Mouse (Mus musculus) megakaryocyte progenitor cell, adult 5-6 weeks (primary cell): ENCODE results near the gene Spats2l. TPM values are rescaled to one million over a fixed set of nuclear protein-coding genes. Genes with fewer than 3 reads are reported as not detected.

ENCODE experiments used
- ATAC-seq: replicated peaks from 2 replicates; pipeline ENCODE4 v1.8.0; 2016; ENCODE audit warnings: mild to moderate bottlenecking, moderate TSS enrichment, inconsistent platforms; ENCODE audit not compliant: poor library complexity
- total RNA-seq, 2 experiments: library from RNA; stranded (forward) in 1 of 2; stranded (reverse) in 1 of 2; fragments of 157-497, 149-512 nt in 1 of 2; fragments of 200-1000 nt in 1 of 2; gene quantifications; 2 replicates each; pipeline versions ENCODE4 v1.2.3 to v1.2.4; 2015 to 2017

Spats2l gene
- total RNA-seq (2015) (not detected in 2 replicates), total RNA-seq (2017) (not detected in 2 replicates)

- peak; percentile 34 for ATAC-seq
Measured at GRCm38 (mm10) chr1:57774001-57774667, at the start of gene Spats2l. TSS of gene Spats2l (plus strand) at chr1:57774162.

- no peak for ATAC-seq
Measured at GRCm38 (mm10) chr1:57725268-57725667, 48.7 kb upstream of the Spats2l start.

GRCm38 (mm10) chr1:57735877-57736276 is 38.1 kb upstream of the Spats2l start:
- no peak for ATAC-seq

- ATAC-seq: no peak
Measured at GRCm38 (mm10) chr1:57741740-57742139, 32.2 kb upstream of the Spats2l start.

GRCm38 (mm10) chr1:57742266-57742665 is 31.7 kb upstream of the Spats2l start:
- ATAC-seq: no peak

GRCm38 (mm10) chr1:57751781-57752180 is 22.2 kb upstream of the Spats2l start:
- no peak for ATAC-seq

- no peak for ATAC-seq
Measured at GRCm38 (mm10) chr1:57766396-57766795, 7.6 kb upstream of the Spats2l start.

- ATAC-seq: no peak
Measured at GRCm38 (mm10) chr1:57773326-57773725, 636 bp upstream of the Spats2l start.

- peak; percentile 61 for ATAC-seq
Measured at GRCm38 (mm10) chr1:57774668-57775495, 920 bp downstream of the Spats2l start.

- no peak for ATAC-seq
Measured at GRCm38 (mm10) chr1:57775496-57775790, 1.5 kb downstream of the Spats2l start.

- ATAC-seq: no peak
Measured at GRCm38 (mm10) chr1:57776671-57777281, 2.8 kb downstream of the Spats2l start.

- no peak for ATAC-seq
Measured at GRCm38 (mm10) chr1:57784300-57784699, 10.3 kb downstream of the Spats2l start.

GRCm38 (mm10) chr1:57789831-57790230 is 15.9 kb downstream of the Spats2l start:
- ATAC-seq: no peak

- ATAC-seq: no peak
Measured at GRCm38 (mm10) chr1:57792212-57792611, 18.2 kb downstream of the Spats2l start.

GRCm38 (mm10) chr1:57795838-57796237 is 21.9 kb downstream of the Spats2l start:
- no peak for ATAC-seq

- ATAC-seq: no peak
Measured at GRCm38 (mm10) chr1:57799398-57799797, 25.4 kb downstream of the Spats2l start.

- ATAC-seq: no peak
Measured at GRCm38 (mm10) chr1:57800846-57801245, 26.9 kb downstream of the Spats2l start.

- ATAC-seq: no peak
Measured at GRCm38 (mm10) chr1:57806126-57806525, 32.2 kb downstream of the Spats2l start.

- no peak for ATAC-seq
Measured at GRCm38 (mm10) chr1:57807882-57808281, 33.9 kb downstream of the Spats2l start.

GRCm38 (mm10) chr1:57810221-57810620 is 36.3 kb downstream of the Spats2l start:
- no peak for ATAC-seq

GRCm38 (mm10) chr1:57817103-57817502 is 43.1 kb downstream of the Spats2l start:
- no peak for ATAC-seq

GRCm38 (mm10) chr1:57820428-57820997 is 46.6 kb downstream of the Spats2l start:
- no peak for ATAC-seq
